Mouse (Mus musculus): ENCODE results near the gene Rbbp8nl.

GRCm38 (mm10) chr2:180304554-180304953, 14.9 kb upstream of the Rbbp8nl start:
- no peak for TF ChIP-seq CTCF (IDR thresholded peaks at IDR 0.05; ENCODE audit: borderline replicate concordance, insufficient read depth, low read depth, low read length)
- no peak for TF ChIP-seq POLR2A (IDR thresholded peaks at IDR 0.05; ENCODE audit: borderline replicate concordance, insufficient read depth, low read length)
